ENCODE assay signal across 24 mouse cellular contexts in genomic region chr6:99063982-99064484, GRCm38 (mm10).
DNase-seq lines count a peak whose midpoint lies in the region; ATAC-seq and TF ChIP-seq lines count a peak whose summit lies in the region.
"Had no signal": no experiment of that assay in that cellular context is flagged by ENCODE, and none has a peak within 500 bp of the region (broad histone marks: within the 10 kb centered on the region; RNA-seq: fewer than 3 reads in every experiment).

No protein-coding gene starts in this region.

- H3K27me3 ChIP-seq in heart, embryonic 15.5 days = no peaks in the 10 kb centered on the region
- no peaks in the 10 kb centered on the region for H3K27me3 ChIP-seq in embryonic facial prominence, embryonic 11.5 days (ENCODE audit: control insufficient read depth, insufficient read depth, low read length)
- no peaks in the 10 kb centered on the region for H3K27me3 ChIP-seq in limb, embryonic 14.5 days (ENCODE audit: control insufficient read depth, insufficient read depth, low read length)
- H3K27me3 ChIP-seq: neural tube, embryonic 12.5 days; Patski had no signal

- no peak overlapping the region for H3K4me3 ChIP-seq in heart, embryonic 15.5 days
- H3K4me3 ChIP-seq in embryonic facial prominence, embryonic 11.5 days (ENCODE audit: low read depth, low read length) = no peak overlapping the region
- H3K4me3 ChIP-seq in limb, embryonic 14.5 days (replicated peaks; ENCODE audit: low read length) = no peak overlapping the region
- H3K4me3 ChIP-seq: heart, embryonic 10.5 days; left cerebral cortex, adult 2 months; neural tube, embryonic 12.5 days had no signal

- WGBS in heart, embryonic 15.5 days = 72% methylated on average over 10 of the region's 10 CpGs
- 62% methylated on average over 10 of the region's 10 CpGs for WGBS in embryonic facial prominence, embryonic 11.5 days
- WGBS in limb, embryonic 14.5 days = 44% methylated on average over 10 of the region's 10 CpGs

- no peak overlapping the region for H3K9ac ChIP-seq in heart, embryonic 15.5 days
- H3K9ac ChIP-seq in embryonic facial prominence, embryonic 11.5 days (replicated peaks; ENCODE audit: low read length) = no peak overlapping the region
- H3K9ac ChIP-seq in limb, embryonic 14.5 days (ENCODE audit: low read depth, low read length, severe bottlenecking) = no peak overlapping the region
- H3K9ac ChIP-seq: forebrain, postnatal 0 days; liver, postnatal 0 days; neural tube, embryonic 12.5 days had no signal

- peak overlapping the region; percentile 24 for H3K27ac ChIP-seq in heart, embryonic 15.5 days
- H3K27ac ChIP-seq in embryonic facial prominence, embryonic 11.5 days (replicated peaks; ENCODE audit: low read depth, low read length) = no peak overlapping the region
- H3K27ac ChIP-seq in limb, embryonic 14.5 days (replicated peaks; ENCODE audit: low read depth, low read length) = no peak overlapping the region
- H3K27ac ChIP-seq: hindbrain, postnatal 0 days; left cerebral cortex, adult 2 months; neural tube, embryonic 12.5 days had no signal

- ATAC-seq in heart, embryonic 15.5 days (replicated peaks; ENCODE audit: insufficient number of reproducible peaks, insufficient read depth, low FRiP score, low read depth) = no peak
- no peak for ATAC-seq in embryonic facial prominence, embryonic 11.5 days (replicated peaks; ENCODE audit: insufficient number of reproducible peaks, low FRiP score, low TSS enrichment, low read depth)
- ATAC-seq in limb, embryonic 14.5 days (ENCODE audit: low FRiP score, low read depth) = no peak
- ATAC-seq: forebrain, postnatal 0 days; hindbrain, postnatal 0 days; liver, postnatal 0 days; Patski had no signal

- H3K4me1 ChIP-seq in heart, embryonic 15.5 days (replicated peaks) = peaks cover 35% of the 10 kb centered on the region
- no peaks in the 10 kb centered on the region for H3K4me1 ChIP-seq in embryonic facial prominence, embryonic 11.5 days (ENCODE audit: control insufficient read depth, insufficient read depth, low read length)
- H3K4me1 ChIP-seq in limb, embryonic 14.5 days (ENCODE audit: control insufficient read depth, insufficient read depth, low read length) = peaks cover 31% of the 10 kb centered on the region
- H3K4me1 ChIP-seq: neural tube, embryonic 12.5 days had no signal

- no peak for DNase-seq in heart, adult 8-10 months (ENCODE audit: low spot score)
- peak; percentile 75 for DNase-seq in 3T3-L1 (ENCODE audit: low read depth, low spot score)
- DNase-seq in embryonic facial prominence, embryonic 11.5 days (ENCODE audit: low spot score) = peak; percentile 38
- DNase-seq in limb, embryonic 14.5 days (ENCODE audit: low spot score) = peak; percentile 27
- DNase-seq in cerebellum, adult 8-10 months = no peak
- DNase-seq in right cerebral cortex, postnatal 25 days = no peak
- DNase-seq: adrenal gland, postnatal 36 days; B cell, adult 2 months; cerebellum, adult 9-11 months; forebrain, postnatal 0 days; gastrocnemius, postnatal 14 days; heart, postnatal 36 days; kidney, adult 18-20 months; kidney, postnatal 10 days; liver; liver, postnatal 0 days; right cerebral cortex, postnatal 14 days; thymus, postnatal 25 days had no signal

- TF ChIP-seq POLR2A in limb, embryonic 14.5 days (IDR thresholded peaks at IDR 0.05; ENCODE audit: borderline replicate concordance, extremely low read depth, insufficient read depth, insufficient read length) = no peak

- H3K36me3 ChIP-seq in heart, embryonic 15.5 days = no peaks in the 10 kb centered on the region
- no peaks in the 10 kb centered on the region for H3K36me3 ChIP-seq in embryonic facial prominence, embryonic 11.5 days (replicated peaks; ENCODE audit: control insufficient read depth, insufficient read depth, low read depth, low read length)
- no peaks in the 10 kb centered on the region for H3K36me3 ChIP-seq in limb, embryonic 14.5 days (ENCODE audit: control insufficient read depth, insufficient read depth, low read length)
- H3K36me3 ChIP-seq: neural tube, embryonic 12.5 days had no signal

- H3K9me3 ChIP-seq in heart, embryonic 15.5 days (replicated peaks) = no peaks in the 10 kb centered on the region
- H3K9me3 ChIP-seq in embryonic facial prominence, embryonic 11.5 days (replicated peaks; ENCODE audit: control insufficient read depth, low read length) = no peaks in the 10 kb centered on the region
- no peaks in the 10 kb centered on the region for H3K9me3 ChIP-seq in limb, embryonic 14.5 days (ENCODE audit: control insufficient read depth, low read length)
- H3K9me3 ChIP-seq: heart, embryonic 10.5 days; neural tube, embryonic 12.5 days had no signal

- no peak overlapping the region for H3K4me2 ChIP-seq in heart, embryonic 15.5 days
- no peak overlapping the region for H3K4me2 ChIP-seq in embryonic facial prominence, embryonic 11.5 days (ENCODE audit: low read depth, low read length)
- no peak overlapping the region for H3K4me2 ChIP-seq in limb, embryonic 14.5 days (replicated peaks; ENCODE audit: low read depth, low read length, severe bottlenecking)
- H3K4me2 ChIP-seq: neural tube, embryonic 12.5 days had no signal

Comparison
In these comparisons a context has a peak if more than half of its experiments do, and no peak if none do; other contexts are left out.
1. DNase-seq: peak in 3T3-L1 (single experiment), embryonic facial prominence, embryonic 11.5 days (single experiment) and limb, embryonic 14.5 days (single experiment); none in heart, adult 8-10 months (single experiment), cerebellum, adult 8-10 months (single experiment) and right cerebral cortex, postnatal 25 days (single experiment).